9 mouse cellular contexts compared by ENCODE assay signal in genomic region chr17:37250544-37250943, GRCm38 (mm10). TPM values are rescaled to one million over a fixed set of nuclear protein-coding genes. Genes with fewer than 3 reads are reported as not detected.
A peak's percentile ranks its signal among the peaks of the same experiment; 100 is the strongest.
DNase-seq lines count a peak whose midpoint lies in the region; ATAC-seq lines count a peak whose summit lies in the region.
"Had no signal": no experiment of that assay in that cellular context is flagged by ENCODE, and none has a peak within 500 bp of the region (broad histone marks: within the 10 kb centered on the region; RNA-seq: fewer than 3 reads in every experiment).

No protein-coding gene starts in this region.

- H3K4me2 ChIP-seq in intestine, embryonic 14.5 days (ENCODE audit: low read length), result no peak overlapping the region
- H3K4me2 ChIP-seq in intestine, embryonic 16.5 days (ENCODE audit: low read depth, low read length), result no peak overlapping the region
- H3K4me2 ChIP-seq in intestine, embryonic 15.5 days (replicated peaks), result no peak overlapping the region
- H3K4me2 ChIP-seq in midbrain, embryonic 13.5 days (replicated peaks), result no peak overlapping the region

- 15% methylated on average over 1 of the region's 1 CpGs for WGBS in intestine, embryonic 14.5 days
- 12% methylated on average over 1 of the region's 1 CpGs for WGBS in intestine, embryonic 16.5 days
- WGBS in intestine, embryonic 15.5 days, result 6% methylated on average over 1 of the region's 1 CpGs
- 5% methylated on average over 1 of the region's 1 CpGs for WGBS in midbrain, embryonic 13.5 days

- DNase-seq in intestine, embryonic 14.5 days (ENCODE audit: low spot score), result peak; percentile 57
- DNase-seq in 416B (ENCODE audit: low read depth) (peak; percentile 46), NIH3T3 (ENCODE audit: low read depth) (peak; percentile 63)
- peak; percentile 19 to 28 for DNase-seq in thymus, postnatal 36 days

- H3K36me3 ChIP-seq in intestine, embryonic 14.5 days (ENCODE audit: control insufficient read depth, insufficient read depth, low read length), result no peaks in the 10 kb centered on the region
- H3K36me3 ChIP-seq in intestine, embryonic 16.5 days (ENCODE audit: control insufficient read depth, insufficient read depth, low read length), result no peaks in the 10 kb centered on the region
- H3K36me3 ChIP-seq in intestine, embryonic 15.5 days, result no peaks in the 10 kb centered on the region
- no peaks in the 10 kb centered on the region for H3K36me3 ChIP-seq in midbrain, embryonic 13.5 days

- no peak overlapping the region for H3K4me3 ChIP-seq in intestine, embryonic 14.5 days (ENCODE audit: low read depth, low read length)
- H3K4me3 ChIP-seq in intestine, embryonic 16.5 days (ENCODE audit: low read length), result no peak overlapping the region
- no peak overlapping the region for H3K4me3 ChIP-seq in intestine, embryonic 15.5 days (replicated peaks)
- no peak overlapping the region for H3K4me3 ChIP-seq in midbrain, embryonic 13.5 days (replicated peaks)

- H3K9ac ChIP-seq in intestine, embryonic 14.5 days (ENCODE audit: low read length), result no peak overlapping the region
- H3K9ac ChIP-seq in intestine, embryonic 16.5 days (ENCODE audit: low read depth, low read length), result no peak overlapping the region
- H3K9ac ChIP-seq in intestine, embryonic 15.5 days, result no peak overlapping the region
- H3K9ac ChIP-seq in midbrain, embryonic 13.5 days (replicated peaks), result no peak overlapping the region

- H3K27me3 ChIP-seq in intestine, embryonic 14.5 days (replicated peaks; ENCODE audit: control insufficient read depth, insufficient read depth, low read length), result no peaks in the 10 kb centered on the region
- no peaks in the 10 kb centered on the region for H3K27me3 ChIP-seq in intestine, embryonic 16.5 days (replicated peaks; ENCODE audit: control insufficient read depth, insufficient read depth, low read length)
- H3K27me3 ChIP-seq in intestine, embryonic 15.5 days (replicated peaks), result no peaks in the 10 kb centered on the region
- no peaks in the 10 kb centered on the region for H3K27me3 ChIP-seq in midbrain, embryonic 13.5 days

- no peaks in the 10 kb centered on the region for H3K4me1 ChIP-seq in intestine, embryonic 14.5 days (replicated peaks; ENCODE audit: control insufficient read depth, insufficient read depth, low read length)
- no peaks in the 10 kb centered on the region for H3K4me1 ChIP-seq in intestine, embryonic 16.5 days (ENCODE audit: control insufficient read depth, insufficient read depth, low read length)
- no peaks in the 10 kb centered on the region for H3K4me1 ChIP-seq in intestine, embryonic 15.5 days (replicated peaks)
- H3K4me1 ChIP-seq in midbrain, embryonic 13.5 days (replicated peaks), result no peaks in the 10 kb centered on the region

- H3K9me3 ChIP-seq in intestine, embryonic 14.5 days (ENCODE audit: control insufficient read depth, low read length), result no peaks in the 10 kb centered on the region
- H3K9me3 ChIP-seq in intestine, embryonic 16.5 days (ENCODE audit: control insufficient read depth, low read length), result no peaks in the 10 kb centered on the region
- no peaks in the 10 kb centered on the region for H3K9me3 ChIP-seq in intestine, embryonic 15.5 days
- H3K9me3 ChIP-seq in midbrain, embryonic 13.5 days, result no peaks in the 10 kb centered on the region

- ATAC-seq in intestine, embryonic 14.5 days (replicated peaks; ENCODE audit: low FRiP score, low TSS enrichment, low read depth), result no peak
- no peak for ATAC-seq in intestine, embryonic 16.5 days
- 0 out of 2 replicates have a peak, but pooled peaks have one; percentile 53 for ATAC-seq in intestine, embryonic 15.5 days
- ATAC-seq in erythroid progenitor cell, adult 5-6 weeks (replicated peaks; ENCODE audit: low FRiP score, poor library complexity, severe bottlenecking), result no peak
- ATAC-seq in midbrain, embryonic 13.5 days, result no peak

- H3K27ac ChIP-seq in intestine, embryonic 14.5 days (ENCODE audit: low read depth), result no peak overlapping the region
- no peak overlapping the region for H3K27ac ChIP-seq in intestine, embryonic 16.5 days (ENCODE audit: low read length)
- no peak overlapping the region for H3K27ac ChIP-seq in intestine, embryonic 15.5 days
- no peak overlapping the region for H3K27ac ChIP-seq in midbrain, embryonic 13.5 days

RNA-seq across cellular contexts. Expression of gene Olfr98, which starts 13.0 kb away (rescaled TPM):
- polyA plus RNA-seq in intestine, embryonic 14.5 days (2014; fragmentation: Nextera tagmentation; extraction: Ambion mirVana), result not detected in 2 replicates
- not detected in 2 replicates for polyA plus RNA-seq in intestine, embryonic 16.5 days (2015; fragmentation: Nextera tagmentation; extraction: Ambion mirVana)
- not detected in 2 replicates for polyA plus RNA-seq in intestine, embryonic 15.5 days (2015; fragmentation: Nextera tagmentation; extraction: Ambion mirVana)
- total RNA-seq in erythroid progenitor cell, adult 5-6 weeks (2015; ENCODE audit: low replicate concordance), result not detected in 2 replicates
- total RNA-seq in erythroid progenitor cell, adult 5-6 weeks (2017; ENCODE audit: low replicate concordance), result not detected in 2 replicates
- polyA plus RNA-seq in midbrain, embryonic 13.5 days (2015; fragmentation: Nextera tagmentation; extraction: Ambion mirVana), result not detected in 2 replicates
- total RNA-seq: heart, postnatal 10 days had no signal

RNA-seq across cellular contexts. Expression of gene Olfr97, which starts 13.4 kb away (rescaled TPM):
- polyA plus RNA-seq in intestine, embryonic 14.5 days (2014; fragmentation: Nextera tagmentation; extraction: Ambion mirVana), result not detected in 2 replicates
- polyA plus RNA-seq in intestine, embryonic 16.5 days (2015; fragmentation: Nextera tagmentation; extraction: Ambion mirVana), result not detected in 2 replicates
- polyA plus RNA-seq in intestine, embryonic 15.5 days (2015; fragmentation: Nextera tagmentation; extraction: Ambion mirVana), result not detected in 2 replicates
- total RNA-seq in erythroid progenitor cell, adult 5-6 weeks (2015; ENCODE audit: low replicate concordance), result not detected in 2 replicates
- total RNA-seq in erythroid progenitor cell, adult 5-6 weeks (2017; ENCODE audit: low replicate concordance), result not detected in 2 replicates
- not detected in 2 replicates for polyA plus RNA-seq in midbrain, embryonic 13.5 days (2015; fragmentation: Nextera tagmentation; extraction: Ambion mirVana)
- total RNA-seq: heart, postnatal 10 days had no signal

RNA-seq across cellular contexts. Expression of gene H2-M3, which starts 19.5 kb away (rescaled TPM):
- 4.6 and 5.4 TPM in 2 replicates for polyA plus RNA-seq in intestine, embryonic 14.5 days (2014; fragmentation: Nextera tagmentation; extraction: Ambion mirVana)
- polyA plus RNA-seq in intestine, embryonic 16.5 days (2015; fragmentation: Nextera tagmentation; extraction: Ambion mirVana), result 5.1 and 5.2 TPM in 2 replicates
- polyA plus RNA-seq in intestine, embryonic 15.5 days (2015; fragmentation: Nextera tagmentation; extraction: Ambion mirVana), result 4.8 and 4.9 TPM in 2 replicates
- 1.3 TPM in 1 of 2 replicates, not detected in the other for total RNA-seq in erythroid progenitor cell, adult 5-6 weeks (2015; ENCODE audit: low replicate concordance)
- 5.3 and 6.8 TPM in 2 replicates for total RNA-seq in erythroid progenitor cell, adult 5-6 weeks (2017; ENCODE audit: low replicate concordance)
- 0.54 and 1.1 TPM in 2 replicates for polyA plus RNA-seq in midbrain, embryonic 13.5 days (2015; fragmentation: Nextera tagmentation; extraction: Ambion mirVana)

RNA-seq across cellular contexts. Expression of gene Olfr96, which starts 30.6 kb away (rescaled TPM):
- not detected in 2 replicates for polyA plus RNA-seq in intestine, embryonic 14.5 days (2014; fragmentation: Nextera tagmentation; extraction: Ambion mirVana)
- polyA plus RNA-seq in intestine, embryonic 16.5 days (2015; fragmentation: Nextera tagmentation; extraction: Ambion mirVana), result not detected in 2 replicates
- not detected in 2 replicates for polyA plus RNA-seq in intestine, embryonic 15.5 days (2015; fragmentation: Nextera tagmentation; extraction: Ambion mirVana)
- not detected in 2 replicates for total RNA-seq in erythroid progenitor cell, adult 5-6 weeks (2015; ENCODE audit: low replicate concordance)
- not detected in 2 replicates for total RNA-seq in erythroid progenitor cell, adult 5-6 weeks (2017; ENCODE audit: low replicate concordance)
- not detected in 2 replicates for polyA plus RNA-seq in midbrain, embryonic 13.5 days (2015; fragmentation: Nextera tagmentation; extraction: Ambion mirVana)
- total RNA-seq: heart, postnatal 10 days had no signal

RNA-seq across cellular contexts. Expression of gene Olfr99, which starts 32.7 kb away (rescaled TPM):
- not detected in 2 replicates for polyA plus RNA-seq in intestine, embryonic 14.5 days (2014; fragmentation: Nextera tagmentation; extraction: Ambion mirVana)
- polyA plus RNA-seq in intestine, embryonic 16.5 days (2015; fragmentation: Nextera tagmentation; extraction: Ambion mirVana), result 0.10 TPM in 1 of 2 replicates, not detected in the other
- 0.10 TPM in 1 of 2 replicates, not detected in the other for polyA plus RNA-seq in intestine, embryonic 15.5 days (2015; fragmentation: Nextera tagmentation; extraction: Ambion mirVana)
- total RNA-seq in erythroid progenitor cell, adult 5-6 weeks (2015; ENCODE audit: low replicate concordance), result not detected in 2 replicates
- not detected in 2 replicates for total RNA-seq in erythroid progenitor cell, adult 5-6 weeks (2017; ENCODE audit: low replicate concordance)
- polyA plus RNA-seq in midbrain, embryonic 13.5 days (2015; fragmentation: Nextera tagmentation; extraction: Ambion mirVana), result not detected in 2 replicates
- total RNA-seq: heart, postnatal 10 days had no signal
